Mouse (Mus musculus): ENCODE data around the gene Ankrd28.

GRCm38 (mm10) chr14:31664100-31664902 lies 166.2 kb downstream of the Ankrd28 start:
- TF ChIP-seq CTCF (IDR thresholded peaks at IDR 0.05; ENCODE audit: control insufficient read depth, insufficient read depth, insufficient read length) = no peak
- TF ChIP-seq USF1 (IDR thresholded peaks at IDR 0.05; ENCODE audit: low read depth) = no peak
- TF ChIP-seq MYOG (IDR thresholded peaks at IDR 0.05; ENCODE audit: control insufficient read depth, extremely low read depth, insufficient read length) = no peak
- no peak for TF ChIP-seq MAX (IDR thresholded peaks at IDR 0.05)
- TF ChIP-seq CEBPB (IDR thresholded peaks at IDR 0.05; ENCODE audit: low read depth) = no peak
